Mouse (Mus musculus): ENCODE measurements around the gene Tmem14c.

DNA sequence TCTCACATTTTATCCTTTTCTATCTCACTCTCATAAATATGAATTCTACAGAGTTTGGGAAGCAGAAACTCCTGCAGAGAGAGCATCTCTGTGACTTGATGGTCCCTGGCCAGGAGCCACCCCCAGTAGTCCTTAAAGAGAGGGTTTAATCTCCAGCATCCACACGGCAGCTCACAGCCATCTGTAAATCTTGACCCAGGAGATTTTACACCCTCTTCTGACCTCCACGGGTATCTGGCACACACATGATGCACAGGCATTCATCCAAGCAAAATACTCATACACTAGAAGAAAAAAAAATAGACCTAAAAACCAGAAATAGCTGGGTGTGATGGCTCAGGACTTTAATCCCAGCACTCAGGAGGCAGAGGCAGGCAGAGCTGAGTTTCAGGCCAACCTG is 27.7 kb upstream of the Tmem14c start:
- TF ChIP-seq CTCF (IDR thresholded peaks at IDR 0.05; ENCODE audit: low read depth) = no peak
- TF ChIP-seq EP300 (IDR thresholded peaks at IDR 0.05; ENCODE audit: low read depth) = no peak

Data from heart, postnatal 0 days (tissue).